ENCODE assay signal across 8 mouse cellular contexts in the genomic region with DNA sequence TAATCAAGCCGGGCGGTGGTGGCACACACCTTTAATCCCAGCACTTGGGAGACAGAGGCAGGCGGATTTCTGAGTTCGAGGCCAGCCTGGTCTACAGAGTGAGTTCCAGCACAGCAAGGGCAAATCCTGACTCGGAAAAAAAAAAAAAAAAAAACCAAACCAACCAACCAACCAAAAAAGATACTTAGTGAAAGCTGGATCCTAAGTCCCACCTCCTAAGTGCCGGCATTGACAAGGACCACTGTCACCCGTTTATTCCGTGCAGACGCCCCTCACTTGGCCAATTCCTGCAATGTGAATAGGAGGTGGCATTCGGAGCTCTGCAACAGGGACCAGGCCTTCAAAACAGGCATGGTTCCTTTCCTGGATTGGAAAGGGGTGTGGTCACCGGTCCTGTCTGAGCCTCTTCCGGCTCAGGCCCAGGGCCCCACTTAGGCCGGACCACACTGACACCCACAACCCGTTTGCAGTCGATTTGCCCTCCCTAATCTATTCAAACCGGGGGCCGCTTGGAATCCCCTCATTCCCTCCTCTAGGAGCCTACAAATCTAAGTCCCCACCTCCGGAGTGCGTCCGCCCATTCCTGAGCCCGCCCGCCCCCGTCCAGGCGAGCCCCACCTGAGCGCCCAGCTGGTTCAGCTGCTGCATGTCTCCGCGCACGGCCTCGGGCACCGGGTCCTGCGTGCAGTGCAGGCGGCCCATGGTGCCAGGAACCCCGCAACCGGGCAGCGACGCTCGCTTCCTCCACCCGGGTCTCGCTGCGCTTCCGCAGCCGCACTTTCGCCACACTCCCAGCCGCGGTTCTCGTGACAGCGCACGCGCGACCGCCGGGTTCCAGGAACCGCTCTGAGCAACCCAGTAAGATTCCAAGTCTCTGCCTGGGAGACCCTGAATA. TPM values are rescaled to one million over a fixed set of nuclear protein-coding genes. Genes with fewer than 3 reads are reported as not detected.
DNase-seq lines count a peak whose midpoint lies in the region; ATAC-seq and TF ChIP-seq lines count a peak whose summit lies in the region.

A gene (minus strand): TSS at position 806 of the 895 bp plus-strand sequence.

- peak within 1 kb of the TSS; percentile 81 for H3K4me2 ChIP-seq in lung, embryonic 16.5 days (ENCODE audit: low read depth, low read length)

- peak within 1 kb of the TSS; percentile 93 for H3K4me3 ChIP-seq in hindbrain, embryonic 10.5 days
- peak within 1 kb of the TSS; percentile 97 for H3K4me3 ChIP-seq in lung, embryonic 16.5 days (ENCODE audit: low read length)
- H3K4me3 ChIP-seq in thymus, adult 2 months (ENCODE audit: control insufficient read depth, insufficient read depth, low read length), result peak within 1 kb of the TSS; percentile 81

- no peak for TF ChIP-seq CTCF in thymus, adult 2 months (IDR thresholded peaks at IDR 0.05; ENCODE audit: borderline replicate concordance, control insufficient read depth, extremely low read depth, insufficient read depth, low read length, poor library complexity)

- H3K9me3 ChIP-seq in hindbrain, embryonic 10.5 days, result no peaks in the 10 kb centered on the region
- H3K9me3 ChIP-seq in lung, embryonic 16.5 days (ENCODE audit: control insufficient read depth, low read length), result no peaks in the 10 kb centered on the region

- peaks cover 24% of the 10 kb centered on the region for H3K36me3 ChIP-seq in hindbrain, embryonic 10.5 days
- peaks cover 13% of the 10 kb centered on the region for H3K36me3 ChIP-seq in lung, embryonic 16.5 days (ENCODE audit: control insufficient read depth, insufficient read depth, low read length)
- H3K36me3 ChIP-seq in thymus, adult 2 months (ENCODE audit: control insufficient read depth, insufficient read depth, low read length), result peaks cover 11% of the 10 kb centered on the region; the same call in 1 of the 2 replicates

- peak within 1 kb of the TSS; percentile 93 for H3K27ac ChIP-seq in hindbrain, embryonic 10.5 days
- peak within 1 kb of the TSS; percentile 96 for H3K27ac ChIP-seq in lung, embryonic 16.5 days (ENCODE audit: low read length)
- no peak within 1 kb of the TSS for H3K27ac ChIP-seq in thymus, adult 2 months (ENCODE audit: control insufficient read depth, insufficient read depth, low read length)

- peak; percentile 93 for ATAC-seq in lung, embryonic 16.5 days (ENCODE audit: low read depth)

- H3K27me3 ChIP-seq in hindbrain, embryonic 10.5 days (ENCODE audit: insufficient read depth, poor library complexity, severe bottlenecking), result no peaks in the 10 kb centered on the region
- H3K27me3 ChIP-seq in lung, embryonic 16.5 days (ENCODE audit: control insufficient read depth, insufficient read depth, low read depth, low read length), result no peaks in the 10 kb centered on the region
- no peaks in the 10 kb centered on the region for H3K27me3 ChIP-seq in thymus, adult 2 months (ENCODE audit: control insufficient read depth, insufficient read depth, low read length)

- peak within 1 kb of the TSS; percentile 99 for H3K9ac ChIP-seq in lung, embryonic 16.5 days (ENCODE audit: low read length)

- peaks cover 15% of the 10 kb centered on the region for H3K4me1 ChIP-seq in hindbrain, embryonic 10.5 days (replicated peaks)
- H3K4me1 ChIP-seq in lung, embryonic 16.5 days (replicated peaks; ENCODE audit: control insufficient read depth, insufficient read depth, low read length), result peaks cover 9% of the 10 kb centered on the region
- H3K4me1 ChIP-seq in thymus, adult 2 months (replicated peaks; ENCODE audit: control insufficient read depth, insufficient read depth, low read length), result peaks cover 5% of the 10 kb centered on the region; the same call in 1 of the 2 replicates

- DNase-seq in MEL-GATA-1-ER (ENCODE audit: extremely low read depth, low read depth), result peak; percentile 52
- DNase-seq in cerebellum, adult 9-10 months, result peak; percentile 86
- peak; percentile 45 to 90 for DNase-seq in frontal cortex, adult 2 months (ENCODE audit: extremely low spot score in 1 of 2, low spot score in 1 of 2)
- peak; percentile 87 for DNase-seq in hindbrain, embryonic 10.5 days (ENCODE audit: low spot score)
- peak; percentile 72 for DNase-seq in layer of hippocampus, adult 9-11 months
- peak; percentile 72 for DNase-seq in ovary, adult 18-20 months (ENCODE audit: low spot score)
- DNase-seq in thymus, adult 2 months, result peak; percentile 92

- 5% methylated on average over 53 of the region's 53 CpGs for WGBS in hindbrain, embryonic 10.5 days
- 4% methylated on average over 47 of the region's 53 CpGs for WGBS in lung, embryonic 16.5 days
- 1% methylated on average over 53 of the region's 53 CpGs for WGBS in thymus, adult 2 months

- peak; percentile 60 for TF ChIP-seq POLR2A in thymus, adult 2 months (IDR thresholded peaks at IDR 0.05; ENCODE audit: control insufficient read depth, extremely low read depth, insufficient read depth, low read length, poor library complexity)

RNA-seq across cellular contexts. Expression of the gene that starts here (rescaled TPM):
- 34.8 and 35.5 TPM in 2 replicates for polyA plus RNA-seq in frontal cortex, adult 2 months (2012; rRNA removed)
- 71.9 and 75.6 TPM in 2 replicates for polyA plus RNA-seq in hindbrain, embryonic 10.5 days (2016; fragmentation: Nextera tagmentation; extraction: Ambion mirVana)
- 81.0 and 81.4 TPM in 2 replicates for polyA plus RNA-seq in lung, embryonic 16.5 days (2015; fragmentation: Nextera tagmentation; extraction: Ambion mirVana)
- 22.0 and 22.4 TPM in 2 replicates for polyA plus RNA-seq in thymus, adult 2 months (2012; rRNA removed)
